Mouse (Mus musculus) megakaryocyte, embryonic 14.5 days (primary cell): ENCODE data around the gene Ccdc155.

ENCODE experiments used
- FLI1 ChIP-seq: IDR thresholded peaks from 2 replicates; pipeline ENCODE4 v1.6.1; 2012; ENCODE audit warnings: low read length, inconsistent platforms, mixed read lengths
- GATA1 ChIP-seq: IDR thresholded peaks from 3 replicates; pipeline ENCODE4 v1.6.1; 2012; ENCODE audit warnings: mixed read lengths, low read length, inconsistent platforms, borderline replicate concordance

- TF ChIP-seq FLI1 (no peak), GATA1 (no peak)
Measured at GRCm38 (mm10) chr7:45161612-45162473, 42.8 kb downstream of the Ccdc155 start.
